Mouse (Mus musculus) embryonic facial prominence, embryonic 12.5 days (tissue): ENCODE data around the gene Irf7. TPM values are rescaled to one million over a fixed set of nuclear protein-coding genes. Genes with fewer than 3 reads are reported as not detected.

Source experiments
- ATAC-seq: fragments of 200-750 bp; cut with Nextera tagmentation; 2 replicates; pipeline ENCODE4 v1.8.0; 2017; ENCODE audit not compliant: insufficient number of reproducible peaks, insufficient read depth, low FRiP score, low TSS enrichment
- H3K27ac ChIP-seq: fragments of 300-500 bp; sonication (generic); 2 replicates; pipeline ENCODE4 v1.5.1; 2016; ENCODE audit warnings: mild to moderate bottlenecking
- H3K27me3 ChIP-seq: fragments of 300-500 bp; sonication (generic); 2 replicates; pipeline ENCODE4 v1.6.1; 2016; ENCODE audit warnings: mild to moderate bottlenecking, moderate library complexity
- H3K36me3 ChIP-seq: fragments of 300-500 bp; sonication (generic); 2 replicates; pipeline ENCODE4 v1.6.1; 2016; ENCODE audit warnings: mild to moderate bottlenecking
- H3K4me1 ChIP-seq: fragments of 300-500 bp; sonication (generic); 2 replicates; pipeline ENCODE4 v1.6.1; 2016
- H3K4me2 ChIP-seq: fragments of 300-500 bp; sonication (generic); replicated peaks from 2 replicates; pipeline ENCODE4 v1.6.1; 2016; ENCODE audit warnings: mild to moderate bottlenecking, moderate library complexity
- H3K4me3 ChIP-seq: fragments of 300-500 bp; sonication (generic); 2 replicates; pipeline ENCODE4 v1.5.1; 2016; ENCODE audit warnings: mild to moderate bottlenecking
- H3K9ac ChIP-seq: fragments of 300-500 bp; sonication (generic); 2 replicates; pipeline ENCODE4 v1.6.1; 2016; ENCODE audit warnings: mild to moderate bottlenecking, moderate library complexity
- H3K9me3 ChIP-seq: fragments of 300-500 bp; sonication (generic); 2 replicates; pipeline ENCODE4 v1.6.1; 2016; ENCODE audit warnings: mild to moderate bottlenecking, moderate library complexity
- WGBS: fragments of 180-500 bp; shearing (Covaris S2); methylation state at CpG from one replicate; pipeline ENCODE4 v1.1.7; 2016; 5-methylcytosine and 5-hydroxymethylcytosine counted together
- polyA plus RNA-seq: library from polyadenylated mRNA; unstranded; fragments of >200 nt; fragmentation: Nextera tagmentation; extraction: Ambion mirVana; gene quantifications from 2 replicates; pipeline ENCODE4 v1.2.1, GENCODE M21; 2016

Gene Irf7
- 0.99 and 1.1 TPM in 2 replicates for polyA plus RNA-seq

DNA sequence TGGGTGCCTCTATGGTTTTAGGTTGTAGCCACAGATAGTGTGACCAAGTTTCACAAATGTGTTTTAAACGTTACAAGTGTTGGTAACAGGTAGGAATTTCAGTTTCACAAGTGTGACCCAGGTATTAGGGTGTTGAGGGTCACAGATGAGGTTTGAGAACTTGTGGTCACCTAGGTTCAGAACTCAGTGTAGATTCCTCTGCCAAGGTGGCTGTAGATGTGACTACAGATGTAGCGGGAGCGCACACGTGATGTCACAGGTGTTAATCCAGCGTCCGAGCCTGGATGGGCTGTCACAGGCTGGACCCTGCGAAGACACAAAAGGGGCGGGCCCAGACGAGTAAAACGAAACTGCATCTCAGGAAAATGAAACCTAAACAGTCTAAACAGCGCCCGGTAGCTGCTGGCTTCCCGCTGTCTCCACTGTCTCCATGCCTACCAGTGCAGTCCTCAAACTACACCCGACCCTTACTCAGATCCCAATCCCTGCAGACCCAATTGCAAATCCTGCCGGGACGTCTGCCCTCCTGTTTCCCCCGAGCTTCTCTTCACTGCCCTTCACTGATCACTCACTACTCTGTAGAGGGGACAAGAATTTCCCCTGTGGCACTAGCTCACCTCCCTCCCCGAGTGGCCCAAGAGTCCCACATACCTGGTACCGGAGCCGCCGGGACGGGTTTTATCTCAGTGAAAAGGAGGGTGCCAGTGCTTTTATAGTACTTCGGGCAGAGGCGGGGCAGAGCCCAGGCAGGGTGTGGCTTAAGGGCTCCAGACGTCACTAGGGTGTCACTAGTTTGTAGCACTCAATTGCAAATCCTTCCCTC, at the start of gene Irf7:
Gene Irf7 (minus strand): TSS at position 743 of the 823 bp plus-strand sequence.
- H3K27me3 ChIP-seq = no peaks in the 10 kb centered on the region
- peak; percentile 17; the same call in 1 of the 2 replicates for ATAC-seq
- H3K9me3 ChIP-seq = no peaks in the 10 kb centered on the region
- peaks cover 32% of the 10 kb centered on the region for H3K36me3 ChIP-seq
- peaks cover 16% of the 10 kb centered on the region; the same call in 1 of the 2 replicates for H3K4me1 ChIP-seq
- peak within 1 kb of the TSS; percentile 47 for H3K9ac ChIP-seq
- no peak within 1 kb of the TSS for H3K27ac ChIP-seq
- H3K4me3 ChIP-seq = peak within 1 kb of the TSS; percentile 34
- WGBS = 12% methylated on average over 25 of the region's 25 CpGs
- H3K4me2 ChIP-seq = peak within 1 kb of the TSS; percentile 70

DNA sequence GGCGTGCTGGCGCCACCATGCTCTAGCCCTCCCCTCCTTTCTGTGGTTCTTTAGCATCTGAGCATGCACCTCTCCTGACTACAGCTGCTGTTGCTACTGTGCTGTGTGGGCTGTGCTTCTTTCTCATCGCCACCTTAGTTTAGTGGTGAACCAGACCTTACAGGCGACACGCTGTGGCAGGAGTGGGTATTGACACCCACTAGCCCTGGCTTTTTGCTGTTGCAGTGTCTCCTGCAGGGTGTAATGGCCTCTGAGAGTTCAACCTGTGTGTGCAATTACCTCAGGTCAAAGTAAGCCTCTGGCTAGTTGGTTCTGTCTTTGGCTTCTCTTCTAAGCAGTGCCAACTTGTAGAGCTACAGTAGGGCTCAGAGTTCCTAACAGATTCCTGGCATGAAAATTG, 49.7 kb upstream of the Irf7 start:
- H3K4me3 ChIP-seq = no peak overlapping the region
- H3K9ac ChIP-seq = no peak overlapping the region
- no peaks in the 10 kb centered on the region for H3K4me1 ChIP-seq
- 79% methylated on average over 5 of the region's 5 CpGs for WGBS
- no peak overlapping the region for H3K27ac ChIP-seq
- no peaks in the 10 kb centered on the region for H3K9me3 ChIP-seq
- peaks cover 87% of the 10 kb centered on the region for H3K36me3 ChIP-seq
- no peaks in the 10 kb centered on the region for H3K27me3 ChIP-seq
- no peak for ATAC-seq
- H3K4me2 ChIP-seq = no peak overlapping the region

- Histone ChIP-seq H3K4me2 (no peak overlapping the region), H3K9me3 (no peaks in the 10 kb centered on the region), H3K27me3 (no peaks in the 10 kb centered on the region), H3K36me3 (peaks cover 87% of the 10 kb centered on the region), H3K4me3 (no peak overlapping the region), H3K4me1 (no peaks in the 10 kb centered on the region), H3K9ac (no peak overlapping the region), H3K27ac (no peak overlapping the region)
- 88% methylated on average over 8 of the region's 8 CpGs for WGBS
- ATAC-seq = no peak
These were observed 48.8 kb upstream of the Irf7 start for GRCm38 (mm10) chr7:141315076-141315475.

DNA sequence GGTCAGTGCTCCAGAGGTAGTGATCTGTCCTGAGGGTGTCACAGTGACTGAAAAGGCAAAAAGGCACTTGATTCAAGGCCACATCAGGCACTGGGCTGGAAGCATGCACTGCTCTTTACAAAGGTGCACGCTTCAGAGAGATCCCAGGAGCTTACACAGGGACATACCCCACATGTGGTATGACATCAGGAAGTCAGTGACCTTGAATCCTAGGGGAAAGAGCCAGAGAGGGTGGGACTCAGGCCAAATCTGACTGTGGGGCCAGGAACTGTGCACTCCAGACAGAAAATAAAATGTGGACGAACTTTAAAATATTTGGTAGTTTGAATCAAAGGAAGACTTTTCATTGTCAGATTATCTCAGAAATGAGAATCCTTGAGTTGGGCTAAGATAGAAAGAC, 48.1 kb upstream of the Irf7 start:
- Histone ChIP-seq H3K9ac (no peak overlapping the region), H3K4me2 (no peak overlapping the region), H3K4me1 (no peaks in the 10 kb centered on the region), H3K9me3 (no peaks in the 10 kb centered on the region), H3K27ac (no peak overlapping the region), H3K4me3 (no peak overlapping the region), H3K36me3 (peaks cover 90% of the 10 kb centered on the region), H3K27me3 (no peaks in the 10 kb centered on the region)
- ATAC-seq = no peak
- WGBS = 92% methylated on average over 2 of the region's 2 CpGs

DNA sequence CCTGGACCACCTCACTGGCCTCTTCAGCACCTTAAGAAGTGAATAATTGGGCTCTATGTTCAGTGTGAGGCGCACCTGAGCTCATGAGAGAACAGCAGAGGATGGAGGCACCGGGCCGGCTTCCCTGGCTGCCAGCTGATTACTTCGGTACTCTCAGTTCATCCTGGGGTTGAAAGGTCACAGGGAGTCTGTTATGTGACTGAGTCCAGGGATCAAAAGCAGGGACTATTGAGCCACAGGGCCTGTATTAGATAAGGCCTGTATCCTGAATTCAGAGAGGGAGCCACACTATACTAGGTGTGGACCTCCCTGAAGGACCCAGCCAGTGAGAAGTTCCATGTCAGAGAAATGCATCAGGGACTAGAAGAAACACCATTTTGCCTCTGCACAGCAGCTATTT, 38.3 kb upstream of the Irf7 start:
- Histone ChIP-seq H3K4me1 (no peaks in the 10 kb centered on the region), H3K4me3 (no peak overlapping the region), H3K36me3 (peaks cover 91% of the 10 kb centered on the region), H3K9ac (no peak overlapping the region), H3K4me2 (no peak overlapping the region), H3K27ac (no peak overlapping the region), H3K27me3 (no peaks in the 10 kb centered on the region), H3K9me3 (no peaks in the 10 kb centered on the region)
- WGBS = 87% methylated on average over 4 of the region's 4 CpGs
- ATAC-seq = no peak

DNA sequence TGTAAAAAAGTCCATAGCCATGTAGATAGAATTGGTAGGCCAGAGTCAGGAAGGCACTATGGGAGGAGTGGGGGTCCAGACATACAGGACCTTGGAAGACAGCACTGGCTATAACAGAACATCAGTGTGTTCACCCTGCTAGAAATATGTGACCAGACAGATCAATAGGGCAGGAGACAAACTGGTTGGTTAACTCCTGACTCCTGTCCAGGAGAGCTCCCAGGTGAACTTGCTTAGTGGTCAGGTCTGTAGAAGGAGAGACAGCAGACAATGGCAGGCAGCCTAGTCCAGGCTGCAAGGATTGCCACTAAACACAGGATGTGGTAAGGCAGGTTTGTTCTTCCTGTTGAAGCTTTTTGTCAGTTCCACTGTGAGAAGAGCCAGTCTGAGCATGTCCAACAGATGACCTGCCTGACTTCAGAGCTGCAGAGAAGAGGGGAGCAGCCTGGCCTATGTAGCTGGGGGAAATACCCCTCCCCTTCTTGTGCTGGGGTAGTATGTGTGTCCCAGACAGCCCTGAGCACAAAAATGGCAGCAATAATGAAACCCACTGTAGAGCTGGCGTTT, 36.5 kb upstream of the Irf7 start:
- ATAC-seq = no peak
- Histone ChIP-seq H3K9ac (no peak overlapping the region), H3K9me3 (no peaks in the 10 kb centered on the region), H3K27ac (no peak overlapping the region), H3K4me3 (no peak overlapping the region), H3K4me2 (no peak overlapping the region), H3K27me3 (no peaks in the 10 kb centered on the region), H3K4me1 (no peaks in the 10 kb centered on the region), H3K36me3 (peaks cover 87% of the 10 kb centered on the region)
- 65% methylated on average over 1 of the region's 1 CpGs for WGBS

- ATAC-seq = no peak
- Histone ChIP-seq H3K9ac (no peak overlapping the region), H3K9me3 (no peaks in the 10 kb centered on the region), H3K27me3 (no peaks in the 10 kb centered on the region), H3K27ac (no peak overlapping the region), H3K4me3 (no peak overlapping the region), H3K4me2 (no peak overlapping the region), H3K4me1 (no peaks in the 10 kb centered on the region), H3K36me3 (peaks cover 83% of the 10 kb centered on the region)
- WGBS = 94% methylated on average over 9 of the region's 9 CpGs
These were observed 35.1 kb upstream of the Irf7 start for GRCm38 (mm10) chr7:141301386-141301785.

DNA sequence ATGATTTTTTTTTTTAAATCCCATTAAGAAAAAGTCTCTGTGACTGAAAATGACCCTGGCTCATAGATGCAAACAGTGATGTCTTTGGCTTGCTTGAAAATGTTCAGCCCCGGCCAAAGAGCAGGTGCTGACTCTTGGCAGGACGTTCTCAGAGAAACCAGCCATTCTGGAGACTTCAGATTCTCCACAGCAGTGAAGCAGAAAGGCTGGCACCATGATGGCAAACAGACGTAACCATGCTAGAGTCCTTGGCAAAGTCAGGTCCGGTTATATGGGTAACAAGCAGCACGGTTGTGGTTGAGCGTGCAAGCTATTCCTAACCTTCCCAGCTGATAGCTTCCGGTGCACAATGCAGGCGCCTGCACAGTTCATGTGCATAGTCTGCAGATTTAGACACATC, 32.9 kb upstream of the Irf7 start:
- Histone ChIP-seq H3K4me1 (peaks cover 8% of the 10 kb centered on the region), H3K9ac (no peak overlapping the region), H3K4me3 (no peak overlapping the region), H3K4me2 (no peak overlapping the region), H3K9me3 (no peaks in the 10 kb centered on the region), H3K27ac (no peak overlapping the region), H3K27me3 (peaks cover 20% of the 10 kb centered on the region), H3K36me3 (peaks cover 61% of the 10 kb centered on the region)
- ATAC-seq = no peak
- 95% methylated on average over 8 of the region's 8 CpGs for WGBS

- ATAC-seq = no peak
- Histone ChIP-seq H3K4me1 (peaks cover 19% of the 10 kb centered on the region), H3K4me2 (no peak overlapping the region), H3K9ac (no peak overlapping the region), H3K9me3 (no peaks in the 10 kb centered on the region), H3K4me3 (no peak overlapping the region), H3K27me3 (peaks cover 31% of the 10 kb centered on the region), H3K36me3 (peaks cover 52% of the 10 kb centered on the region), H3K27ac (no peak overlapping the region)
- 87% methylated on average over 3 of the region's 3 CpGs for WGBS
These were observed 31.8 kb upstream of the Irf7 start for GRCm38 (mm10) chr7:141297926-141298650.

- no peak for ATAC-seq
- peaks cover 57% of the 10 kb centered on the region for H3K27me3 ChIP-seq
- H3K4me2 ChIP-seq = peak overlapping the region; percentile 96
- H3K36me3 ChIP-seq = 0 out of 2 replicates have a peak, but pooled peaks cover 19% of the 10 kb centered on the region
- H3K9me3 ChIP-seq = no peaks in the 10 kb centered on the region
- peak overlapping the region; percentile 59; the same call in 1 of the 2 replicates for H3K9ac ChIP-seq
- H3K4me1 ChIP-seq = peaks cover 30% of the 10 kb centered on the region
- H3K4me3 ChIP-seq = peak overlapping the region; percentile 42
- 8% methylated on average over 21 of the region's 22 CpGs for WGBS
- H3K27ac ChIP-seq = no peak overlapping the region
These were observed 28.2 kb upstream of the Irf7 start for GRCm38 (mm10) chr7:141294479-141294878.

DNA sequence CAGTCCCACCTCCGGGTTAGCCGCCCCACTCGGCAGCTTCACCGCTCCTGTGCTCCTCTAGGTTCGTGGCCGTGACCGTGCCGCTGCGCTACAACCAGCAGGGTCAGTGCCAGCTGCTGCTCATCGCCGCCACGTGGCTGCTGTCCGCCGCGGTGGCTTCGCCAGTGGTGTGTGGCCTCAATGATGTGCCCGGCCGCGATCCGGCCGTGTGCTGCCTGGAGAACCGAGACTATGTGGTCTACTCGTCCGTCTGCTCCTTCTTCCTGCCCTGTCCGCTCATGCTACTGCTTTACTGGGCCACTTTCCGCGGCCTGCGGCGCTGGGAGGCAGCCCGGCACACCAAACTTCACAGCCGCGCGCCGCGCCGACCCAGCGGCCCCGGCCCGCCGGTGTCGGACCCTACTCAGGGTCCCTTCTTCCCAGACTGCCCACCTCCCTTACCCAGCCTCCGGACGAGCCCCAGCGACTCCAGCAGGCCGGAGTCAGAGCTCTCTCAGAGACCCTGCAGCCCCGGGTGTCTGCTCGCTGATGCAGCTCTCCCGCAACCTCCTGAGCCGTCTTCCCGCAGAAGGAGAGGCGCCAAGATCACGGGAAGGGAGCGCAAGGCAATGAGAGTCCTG, 27.7 kb upstream of the Irf7 start:
- H3K27ac ChIP-seq = no peak overlapping the region
- peaks cover 57% of the 10 kb centered on the region for H3K27me3 ChIP-seq
- 0 out of 2 replicates have a peak, but pooled peaks cover 15% of the 10 kb centered on the region for H3K36me3 ChIP-seq
- H3K9ac ChIP-seq = peak overlapping the region; percentile 59
- peak overlapping the region; percentile 42 for H3K4me3 ChIP-seq
- peaks cover 30% of the 10 kb centered on the region for H3K4me1 ChIP-seq
- WGBS = under 1% methylated on average over 53 of the region's 53 CpGs
- H3K4me2 ChIP-seq = peak overlapping the region; percentile 96
- no peak for ATAC-seq
- H3K9me3 ChIP-seq = no peaks in the 10 kb centered on the region
